Mouse (Mus musculus) liver, adult 2 months (tissue): ENCODE measurements around the gene Plp1. TPM values are rescaled to one million over a fixed set of nuclear protein-coding genes. Genes with fewer than 3 reads are reported as not detected.

ENCODE experiments used
- DNase-seq: peaks from one replicate; pipeline ENCODE4 v3.0.0-alpha.2; 2011; ENCODE audit warnings: low read depth, low spot score; ENCODE audit errors: extremely low read depth
- H3K27ac ChIP-seq: fragments of 200-500 bp; replicated peaks from 2 replicates; pipeline ENCODE4 v1.5.1; 2012; ENCODE audit warnings: low read depth, mild to moderate bottlenecking, control low read depth, inconsistent platforms, low read length; ENCODE audit not compliant: insufficient read depth
- H3K27me3 ChIP-seq: fragments of 200-500 bp; 2 replicates; pipeline ENCODE4 v1.6.1; 2012; ENCODE audit warnings: mild to moderate bottlenecking, moderate library complexity, low read length, inconsistent platforms; ENCODE audit not compliant: control insufficient read depth, insufficient read depth
- H3K36me3 ChIP-seq: fragments of 200-500 bp; 2 replicates; pipeline ENCODE4 v1.6.1; 2012; ENCODE audit warnings: low read length, inconsistent platforms; ENCODE audit not compliant: control insufficient read depth, insufficient read depth
- H3K4me1 ChIP-seq: fragments of 200-500 bp; 2 replicates; pipeline ENCODE4 v1.6.1; 2011; ENCODE audit warnings: low read length; ENCODE audit not compliant: control insufficient read depth, insufficient read depth
- H3K4me3 ChIP-seq: fragments of 200-500 bp; 2 replicates; pipeline ENCODE4 v1.5.1; 2011; ENCODE audit warnings: low read depth, mild to moderate bottlenecking, control low read depth, low read length, moderate library complexity; ENCODE audit not compliant: insufficient read depth
- H3K79me2 ChIP-seq: fragments of 200-500 bp; 2 replicates; pipeline ENCODE4 v1.6.1; 2012; ENCODE audit warnings: inconsistent platforms, mild to moderate bottlenecking, low read length, moderate library complexity; ENCODE audit not compliant: control insufficient read depth, insufficient read depth
- H3K9ac ChIP-seq: fragments of 200-500 bp; 2 replicates; pipeline ENCODE4 v1.6.1; 2012; ENCODE audit warnings: low read depth, mild to moderate bottlenecking, control low read depth, inconsistent platforms, low read length
- CTCF ChIP-seq: fragments of 200-500 bp; IDR thresholded peaks from 2 replicates; pipeline ENCODE4 v1.5.1; 2011; ENCODE audit warnings: low read depth, low read length, control low read depth
- POLR2A ChIP-seq: fragments of 200-500 bp; IDR thresholded peaks from 2 replicates; pipeline ENCODE4 v1.6.1; 2011; ENCODE audit warnings: low read length, control low read depth; ENCODE audit not compliant: insufficient read depth; ENCODE audit errors: extremely low read depth
- WGBS: fragments of 180-500 bp; shearing (Covaris S2); methylation state at CpG from one replicate; pipeline ENCODE4 v1.1.7; 2018; 5-methylcytosine and 5-hydroxymethylcytosine counted together
- polyA plus RNA-seq: library from polyadenylated mRNA; depleted of rRNA; stranded (reverse); fragments of >200 nt; gene quantifications from 2 replicates; pipeline ENCODE4 v1.2.3, GENCODE M21; 2012; rRNA removed
- total RNA-seq: library from RNA; depleted of rRNA; stranded (reverse); fragments of >200 nt; gene quantifications from 2 replicates; pipeline ENCODE4 v1.2.3, GENCODE M21; 2014; rRNA removed

Gene Plp1
- total RNA-seq, result 0.46 and 1.5 TPM in 2 replicates
- 0.57 and 1.0 TPM in 2 replicates for polyA plus RNA-seq

- H3K27ac ChIP-seq, result no peak within 1 kb of the TSS
- H3K9ac ChIP-seq, result no peak within 1 kb of the TSS
- H3K79me2 ChIP-seq, result no peaks in the 10 kb centered on the region
- no peaks in the 10 kb centered on the region for H3K36me3 ChIP-seq
- no peak for DNase-seq
- no peaks in the 10 kb centered on the region for H3K27me3 ChIP-seq
- H3K4me1 ChIP-seq, result no peaks in the 10 kb centered on the region; the same call in 1 of the 2 replicates
- no peak for TF ChIP-seq CTCF
- TF ChIP-seq POLR2A, result no peak
- no peak within 1 kb of the TSS for H3K4me3 ChIP-seq
- 69% methylated on average over 1 of the region's 1 CpGs for WGBS
Measured at GRCm38 (mm10) chrX:136822371-136822770, at the start of gene Plp1. TSS of gene Plp1 (plus strand) at chrX:136822671.

GRCm38 (mm10) chrX:136773035-136773434 lies 49.4 kb upstream of the Plp1 start:
- H3K79me2 ChIP-seq, result no peaks in the 10 kb centered on the region
- no peaks in the 10 kb centered on the region for H3K36me3 ChIP-seq
- no peaks in the 10 kb centered on the region for H3K27me3 ChIP-seq
- no peak overlapping the region for H3K27ac ChIP-seq
- H3K9ac ChIP-seq, result no peak overlapping the region
- TF ChIP-seq POLR2A (no peak), CTCF (no peak)
- H3K4me1 ChIP-seq, result no peaks in the 10 kb centered on the region
- 85% methylated on average over 1 of the region's 1 CpGs for WGBS
- DNase-seq, result no peak
- H3K4me3 ChIP-seq, result no peak overlapping the region

GRCm38 (mm10) chrX:136778046-136778445 lies 44.4 kb upstream of the Plp1 start:
- Histone ChIP-seq H3K9ac (no peak overlapping the region), H3K27me3 (no peaks in the 10 kb centered on the region), H3K79me2 (no peaks in the 10 kb centered on the region), H3K27ac (no peak overlapping the region), H3K4me3 (no peak overlapping the region), H3K36me3 (no peaks in the 10 kb centered on the region), H3K4me1 (no peaks in the 10 kb centered on the region)
- no peak for DNase-seq
- no peak for TF ChIP-seq POLR2A
- TF ChIP-seq CTCF, result no peak
- 75% methylated on average over 3 of the region's 3 CpGs for WGBS

GRCm38 (mm10) chrX:136779262-136779661 lies 43.2 kb upstream of the Plp1 start:
- no peak overlapping the region for H3K9ac ChIP-seq
- H3K79me2 ChIP-seq, result no peaks in the 10 kb centered on the region
- no peaks in the 10 kb centered on the region for H3K36me3 ChIP-seq
- H3K4me3 ChIP-seq, result no peak overlapping the region
- no peak for DNase-seq
- 90% methylated on average over 2 of the region's 2 CpGs for WGBS
- no peaks in the 10 kb centered on the region for H3K4me1 ChIP-seq
- TF ChIP-seq POLR2A, result no peak
- no peak for TF ChIP-seq CTCF
- H3K27ac ChIP-seq, result no peak overlapping the region
- no peaks in the 10 kb centered on the region for H3K27me3 ChIP-seq

GRCm38 (mm10) chrX:136780041-136780440 lies 42.4 kb upstream of the Plp1 start, which contains the start of gene Glra4:
TSS of gene Glra4 (minus strand) at chrX:136780141.
- H3K4me3 ChIP-seq, result no peak within 1 kb of the TSS
- H3K79me2 ChIP-seq, result no peaks in the 10 kb centered on the region
- no peak within 1 kb of the TSS for H3K27ac ChIP-seq
- TF ChIP-seq POLR2A, result no peak
- 93% methylated on average over 3 of the region's 3 CpGs for WGBS
- no peak within 1 kb of the TSS for H3K9ac ChIP-seq
- no peaks in the 10 kb centered on the region for H3K4me1 ChIP-seq
- no peaks in the 10 kb centered on the region for H3K36me3 ChIP-seq
- H3K27me3 ChIP-seq, result no peaks in the 10 kb centered on the region
- no peak for DNase-seq

- no peak overlapping the region for H3K27ac ChIP-seq
- no peaks in the 10 kb centered on the region for H3K79me2 ChIP-seq
- no peak overlapping the region for H3K4me3 ChIP-seq
- no peak overlapping the region for H3K9ac ChIP-seq
- TF ChIP-seq CTCF (no peak), POLR2A (no peak)
- H3K27me3 ChIP-seq, result no peaks in the 10 kb centered on the region
- WGBS, result 95% methylated on average over 4 of the region's 4 CpGs
- H3K4me1 ChIP-seq, result no peaks in the 10 kb centered on the region
- no peak for DNase-seq
- H3K36me3 ChIP-seq, result no peaks in the 10 kb centered on the region; the same call in 1 of the 2 replicates
Measured at GRCm38 (mm10) chrX:136789446-136789845, 33.0 kb upstream of the Plp1 start.
